Mouse (Mus musculus) heart, postnatal 10 days (tissue): ENCODE results near the gene Trpc5. TPM values are rescaled to one million over a fixed set of nuclear protein-coding genes. Genes with fewer than 3 reads are reported as not detected.

Source experiments
- DNase-seq, 2 experiments: peaks; one replicate each; pipeline ENCODE4 v3.0.0; 2021
- intact Hi-C: fragments of 180-260 bp; cut with DNase I; formaldehyde crosslinking; loops from one replicate; pipeline ENCODE4 v1.15.1; 2025
- total RNA-seq, 2 experiments: library from RNA; stranded (reverse); gene quantifications; 2 replicates each; pipeline ENCODE4 v1.2.3; 2021

The Trpc5 gene
- total RNA-seq, 2 experiments from 2014 or later, result not detected

DNA sequence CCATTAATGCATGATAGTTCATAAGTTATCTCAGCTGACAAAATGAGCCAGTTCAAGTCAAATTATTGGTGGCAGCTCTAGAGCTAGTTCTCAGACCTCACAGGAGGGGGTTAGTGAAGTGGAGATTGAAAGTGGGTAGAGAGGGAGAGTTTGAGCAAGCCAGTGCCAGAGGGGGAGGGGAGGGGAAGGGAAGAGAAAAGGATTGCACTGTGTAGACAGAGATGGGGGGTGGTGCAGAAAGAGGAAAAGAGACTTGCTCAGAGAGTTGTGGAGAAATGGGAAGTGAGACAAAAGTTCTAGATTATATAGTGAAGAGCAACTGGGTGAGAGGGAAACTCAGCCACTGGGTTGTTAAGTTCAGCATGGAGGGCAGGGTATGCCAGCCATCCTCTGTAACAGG is 349.6 kb downstream of the Trpc5 start:
- intact Hi-C loops, result no loop called here
- DNase-seq, result no peak

DNA sequence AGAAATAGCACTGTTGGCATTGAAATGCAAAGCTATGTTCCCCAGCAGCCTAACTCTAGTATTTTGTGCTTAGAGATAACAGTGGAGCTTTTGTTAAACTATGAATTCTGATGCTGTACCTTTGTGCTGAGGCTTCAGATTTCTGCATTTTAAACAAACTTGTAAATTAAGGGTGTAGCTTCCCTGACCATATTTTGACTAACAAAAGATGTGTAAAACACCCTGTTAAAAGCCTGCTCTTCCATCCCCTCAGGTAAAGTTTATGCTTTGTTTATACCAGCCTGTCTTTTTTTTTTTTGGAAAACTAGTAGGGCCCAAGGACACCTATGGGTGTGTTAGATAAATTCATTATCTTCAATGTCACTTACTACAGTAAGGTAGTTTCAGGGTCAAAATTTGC is 350.0 kb downstream of the Trpc5 start:
- intact Hi-C loops, result no loop called here
- no peak for DNase-seq

- DNase-seq, result no peak
- intact Hi-C loops, result no loop called here
Observed at GRCm38 (mm10) chrX:144335332-144336015, 352.5 kb downstream of the Trpc5 start.

Other genes starting within 250 kb of the Trpc5 start
- not detected for gene Trpc5os, start 231.6 kb downstream of the Trpc5 start, total RNA-seq
- not detected for gene Rtl4, start 727 bp upstream of the Trpc5 start, total RNA-seq